Mouse (Mus musculus): Measurements from ENCODE around the gene Rnf227.

GRCm38 (mm10) chr11:69327648-69328047 is 12.6 kb upstream of the Rnf227 start:
- TF ChIP-seq CTCF (IDR thresholded peaks at IDR 0.05; ENCODE audit: low read depth, low read length) (no peak), EP300 (IDR thresholded peaks at IDR 0.05; ENCODE audit: insufficient read depth, low read depth, low read length) (no peak)
